Mouse (Mus musculus): ENCODE results near the gene Igdcc3.

DNA sequence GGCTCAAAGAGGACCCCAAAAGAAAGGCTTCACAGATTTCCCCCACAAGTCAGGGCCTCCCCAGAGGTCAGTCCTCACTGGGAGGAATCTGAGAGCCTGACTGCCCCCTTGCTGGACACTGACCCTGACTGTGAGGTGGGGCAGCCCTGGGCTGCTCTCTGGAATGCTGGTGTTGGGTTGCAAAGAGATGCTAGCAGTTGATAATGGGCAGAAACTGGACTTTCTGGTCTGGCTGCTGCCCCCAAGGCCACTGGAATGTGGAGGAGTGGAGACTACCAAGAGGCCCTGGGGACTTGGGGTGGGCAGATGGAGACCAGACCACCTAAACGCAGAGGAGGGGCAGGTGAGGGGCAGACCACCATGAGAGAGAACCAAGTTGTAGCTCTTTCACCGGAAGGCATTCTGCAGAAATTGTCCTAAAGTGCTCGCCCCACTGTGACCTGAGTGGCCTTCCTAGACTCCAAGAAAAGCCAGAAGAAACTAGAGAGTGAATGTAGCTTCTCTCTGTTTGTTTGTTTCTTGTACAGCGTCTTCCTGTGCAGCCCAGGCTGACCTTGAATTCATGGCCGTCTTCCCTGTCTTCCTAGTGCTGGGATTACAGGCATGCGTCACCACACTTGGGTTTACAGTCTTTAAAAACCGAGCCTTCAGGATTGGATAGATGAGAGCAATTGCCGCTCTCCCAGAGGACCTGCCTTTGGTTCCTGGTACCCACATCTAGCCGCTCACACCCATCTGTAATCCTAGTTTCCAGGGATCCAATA, 13.9 kb downstream of the Igdcc3 start:
- TF ChIP-seq GATA1 (IDR thresholded peaks at IDR 0.05; ENCODE audit: low read length) (no peak), TAL1 (IDR thresholded peaks at IDR 0.05; ENCODE audit: low read length) (no peak)

Measured in erythroblast, embryonic 14.5 days (primary cell).